Mouse (Mus musculus) MEL (cell line): ENCODE measurements around the gene Cd86. TPM values are rescaled to one million over a fixed set of nuclear protein-coding genes. Genes with fewer than 3 reads are reported as not detected.
A peak's percentile ranks its signal among the peaks of the same experiment; 100 is the strongest.

Experiments
- DNase-seq: peaks from one replicate; pipeline ENCODE4 v3.0.0; 2011; ENCODE audit warnings: low read depth, low spot score
- H3K27ac ChIP-seq: 2 replicates; pipeline ENCODE4 v1.5.1; 2012; ENCODE audit warnings: low read depth, mild to moderate bottlenecking, control low read depth, low read length, moderate library complexity; ENCODE audit not compliant: control insufficient read depth
- H3K27me3 ChIP-seq, 2 experiments: fragments of 150-350 bp in 1 of 2; sonication (generic) in 1 of 2; 2 replicates each; pipeline ENCODE4 v1.6.1; 2012; ENCODE audit warnings: low read length in 2 of 2, mild to moderate bottlenecking in 2 of 2, improper control_type of control experiment in 1 of 2, moderate library complexity in 1 of 2; ENCODE audit not compliant: insufficient read depth in 2 of 2, control insufficient read depth in 1 of 2
- H3K36me3 ChIP-seq, 2 experiments: 2 replicates each; pipeline ENCODE4 v1.6.1; 2012 to 2014; ENCODE audit warnings: low read length in 2 of 2, improper control_type of control experiment in 1 of 2, inconsistent platforms in 1 of 2, mild to moderate bottlenecking in 1 of 2; ENCODE audit not compliant: insufficient read depth in 2 of 2, control insufficient read depth in 1 of 2
- H3K4me1 ChIP-seq, 2 experiments: fragments of 150-350 bp in 1 of 2; sonication (generic) in 1 of 2; 2 replicates each; pipeline ENCODE4 v1.6.1; 2012; ENCODE audit warnings: low read length in 2 of 2, improper control_type of control experiment in 1 of 2, mild to moderate bottlenecking in 1 of 2; ENCODE audit not compliant: insufficient read depth in 2 of 2, control insufficient read depth in 1 of 2
- H3K4me3 ChIP-seq, 2 experiments: fragments of 150-350 bp in 1 of 2; sonication (generic) in 1 of 2; 2 replicates each; pipeline ENCODE4 v1.5.1; 2012; ENCODE audit warnings: low read depth in 2 of 2, low read length in 2 of 2, mild to moderate bottlenecking in 2 of 2, moderate library complexity in 2 of 2, control low read depth in 1 of 2, improper control_type of control experiment in 1 of 2; ENCODE audit not compliant: control insufficient read depth in 1 of 2, insufficient read depth in 1 of 2
- H3K79me2 ChIP-seq: 2 replicates; pipeline ENCODE4 v1.6.1; 2012; ENCODE audit warnings: mild to moderate bottlenecking, low read length, moderate library complexity; ENCODE audit not compliant: control insufficient read depth, poor library complexity, insufficient read depth
- H3K9ac ChIP-seq: 2 replicates; pipeline ENCODE4 v1.6.1; 2012; ENCODE audit warnings: low read depth, mild to moderate bottlenecking, control low read depth, low read length, moderate library complexity; ENCODE audit not compliant: control insufficient read depth, poor library complexity, severe bottlenecking
- H3K9me3 ChIP-seq: fragments of 150-350 bp; sonication (generic); replicated peaks from 2 replicates; pipeline ENCODE4 v1.6.1; 2012; ENCODE audit warnings: mild to moderate bottlenecking, low read length, improper control_type of control experiment, moderate library complexity; ENCODE audit not compliant: insufficient read depth
- CHD1 ChIP-seq: IDR thresholded peaks from 2 replicates; pipeline ENCODE4 v1.6.1; 2012; ENCODE audit warnings: low read depth, mild to moderate bottlenecking, inconsistent platforms, low read length, improper control_type of control experiment
- CHD2 ChIP-seq: IDR thresholded peaks from 2 replicates; pipeline ENCODE4 v1.6.1; 2011; ENCODE audit warnings: low read length, improper control_type of control experiment
- CTCF ChIP-seq, 3 experiments: IDR thresholded peaks in 2 of 3; conservative IDR thresholded peaks in 1 of 3; 2 replicates each; pipeline ENCODE4 v1.5.1; 2011 to 2012; ENCODE audit warnings: low read length in 3 of 3, low read depth in 2 of 3, mild to moderate bottlenecking in 2 of 3, improper control_type of control experiment in 1 of 3, inconsistent platforms in 1 of 3, mixed read lengths in 1 of 3, moderate library complexity in 1 of 3; ENCODE audit not compliant: control insufficient read depth in 1 of 3, insufficient read depth in 1 of 3, poor library complexity in 1 of 3, severe bottlenecking in 1 of 3
- ELF1 ChIP-seq: IDR thresholded peaks from 2 replicates; pipeline ENCODE4 v1.6.1; 2014; ENCODE audit warnings: low read depth, mild to moderate bottlenecking, inconsistent platforms, low read length, improper control_type of control experiment, moderate library complexity
- EP300 ChIP-seq, 2 experiments: IDR thresholded peaks; 2 replicates each; pipeline ENCODE4 v1.6.1; 2011; ENCODE audit warnings: improper control_type of control experiment in 2 of 2, low read length in 2 of 2, low read depth in 1 of 2, mild to moderate bottlenecking in 1 of 2
- GABPA ChIP-seq: IDR thresholded peaks from 2 replicates; pipeline ENCODE4 v1.6.1; 2012; ENCODE audit warnings: low read depth, mild to moderate bottlenecking, inconsistent platforms, low read length, improper control_type of control experiment, moderate library complexity
- JUND ChIP-seq: IDR thresholded peaks from 2 replicates; pipeline ENCODE4 v1.6.1; 2011; ENCODE audit warnings: low read depth, mild to moderate bottlenecking, improper control_type of control experiment, low read length
- KAT2A ChIP-seq: conservative IDR thresholded peaks from 2 replicates; pipeline ENCODE4 v1.6.1; 2012; ENCODE audit warnings: low read depth, low read length, improper control_type of control experiment, inconsistent platforms
- MAZ ChIP-seq: IDR thresholded peaks from 2 replicates; pipeline ENCODE4 v1.6.1; 2012; ENCODE audit warnings: low read depth, mild to moderate bottlenecking, inconsistent platforms, low read length, improper control_type of control experiment
- MEF2A ChIP-seq: IDR thresholded peaks from 2 replicates; pipeline ENCODE4 v1.6.1; 2014; ENCODE audit warnings: low read depth, mild to moderate bottlenecking, inconsistent platforms, low read length, improper control_type of control experiment; ENCODE audit not compliant: poor library complexity, insufficient replicate concordance, severe bottlenecking; ENCODE audit errors: extremely low read depth
- MXI1 ChIP-seq: IDR thresholded peaks from 2 replicates; pipeline ENCODE4 v1.6.1; 2011; ENCODE audit warnings: mild to moderate bottlenecking, low read depth, low read length, improper control_type of control experiment
- MYB ChIP-seq: IDR thresholded peaks from 2 replicates; pipeline ENCODE4 v1.6.1; 2011; ENCODE audit warnings: mild to moderate bottlenecking, low read depth, low read length, improper control_type of control experiment
- NELFE ChIP-seq: IDR thresholded peaks from 2 replicates; pipeline ENCODE4 v1.6.1; 2011; ENCODE audit warnings: low read depth, low read length, improper control_type of control experiment
- POLR2A ChIP-seq, 2 experiments: IDR thresholded peaks; 2 replicates each; pipeline ENCODE4 v1.6.1; 2011 to 2012; ENCODE audit warnings: low read length in 2 of 2, mild to moderate bottlenecking in 2 of 2, control low read depth in 1 of 2, improper control_type of control experiment in 1 of 2, low read depth in 1 of 2, moderate library complexity in 1 of 2; ENCODE audit not compliant: control insufficient read depth in 1 of 2, insufficient read depth in 1 of 2, poor library complexity in 1 of 2
- POLR2AphosphoS2 ChIP-seq: IDR thresholded peaks from 2 replicates; pipeline ENCODE4 v1.6.1; 2011; ENCODE audit warnings: low read length, improper control_type of control experiment
- SIN3A ChIP-seq: IDR thresholded peaks from 2 replicates; pipeline ENCODE4 v1.6.1; 2012; ENCODE audit warnings: low read length, improper control_type of control experiment, inconsistent platforms
- TBP ChIP-seq: IDR thresholded peaks from 2 replicates; pipeline ENCODE4 v1.8.0; 2011; ENCODE audit warnings: low read depth, low read length, improper control_type of control experiment
- TCF12 ChIP-seq: IDR thresholded peaks from 2 replicates; pipeline ENCODE4 v1.6.1; 2014; ENCODE audit warnings: low read depth, mild to moderate bottlenecking, inconsistent platforms, low read length, improper control_type of control experiment, moderate library complexity
- USF1 ChIP-seq: IDR thresholded peaks from 2 replicates; pipeline ENCODE4 v1.6.1; 2014; ENCODE audit warnings: low read depth, mild to moderate bottlenecking, inconsistent platforms, low read length, improper control_type of control experiment, moderate library complexity
- USF2 ChIP-seq, 2 experiments: IDR thresholded peaks; 2 replicates each; pipeline ENCODE4 v1.6.1; 2011 to 2012; ENCODE audit warnings: improper control_type of control experiment in 2 of 2, low read length in 2 of 2, borderline replicate concordance in 1 of 2, inconsistent platforms in 1 of 2, low read depth in 1 of 2, mild to moderate bottlenecking in 1 of 2; ENCODE audit not compliant: insufficient read depth in 1 of 2
- ZC3H11A ChIP-seq: IDR thresholded peaks from 2 replicates; pipeline ENCODE4 v1.6.1; 2012; ENCODE audit warnings: low read depth, mild to moderate bottlenecking, inconsistent platforms, low read length, improper control_type of control experiment
- ZKSCAN1 ChIP-seq: IDR thresholded peaks from 2 replicates; pipeline ENCODE4 v1.6.1; 2012; ENCODE audit warnings: low read depth, mild to moderate bottlenecking, inconsistent platforms, low read length, improper control_type of control experiment, moderate library complexity
- ZNF384 ChIP-seq: IDR thresholded peaks from 2 replicates; pipeline ENCODE4 v1.6.1; 2012; ENCODE audit warnings: low read depth, mild to moderate bottlenecking, inconsistent platforms, low read length, improper control_type of control experiment
- polyA plus RNA-seq, 2 experiments: library from polyadenylated mRNA; stranded (reverse) in 1 of 2; unstranded in 1 of 2; fragments of >175 nt in 1 of 2; fragments of >200 nt in 1 of 2; gene quantifications; 2 replicates each; pipeline versions ENCODE4 v1.2.1 to v1.2.4; 2012; ENCODE audit warnings: low replicate concordance in 2 of 2, low read depth in 1 of 2; ENCODE audit not compliant: insufficient read length in 2 of 2, insufficient read depth in 1 of 2, missing spikeins in 1 of 2
- total RNA-seq: library from RNA; depleted of rRNA; stranded (reverse); fragments of 300-350 nt; gene quantifications from 2 replicates; pipeline ENCODE4 v1.2.3, GENCODE M21; 2012

Gene Cd86
- total and polyA plus RNA-seq, 3 experiments, result not detected

GRCm38 (mm10) chr16:36640993-36641392, 24.9 kb downstream of the Cd86 start:
- H3K4me3 ChIP-seq, result no peak overlapping the region
- no peaks in the 10 kb centered on the region; a peak in 1 of 4 replicates for H3K27me3 ChIP-seq
- H3K27ac ChIP-seq, result no peak overlapping the region
- no peak overlapping the region for H3K9ac ChIP-seq
- peak; percentile 33 for DNase-seq
- no peaks in the 10 kb centered on the region for H3K4me1 ChIP-seq
- H3K79me2 ChIP-seq, result no peaks in the 10 kb centered on the region
- H3K36me3 ChIP-seq, result no peaks in the 10 kb centered on the region
- TF ChIP-seq SIN3A (no peak), KAT2A (no peak), USF2 (IDR thresholded peaks at IDR 0.05; ENCODE audit: borderline replicate concordance in 1 of 2, insufficient read depth in 1 of 2, low read depth in 1 of 2, low read length in 2 of 2) (no peak), ZC3H11A (no peak), ZNF384 (no peak), ZKSCAN1 (no peak), TCF12 (no peak), MAZ (no peak), MXI1 (no peak), MYB (no peak), TBP (no peak), GABPA (no peak)
- H3K9me3 ChIP-seq, result no peaks in the 10 kb centered on the region

GRCm38 (mm10) chr16:36639812-36640504, 25.9 kb downstream of the Cd86 start:
- DNase-seq, result no peak
- H3K36me3 ChIP-seq, result no peaks in the 10 kb centered on the region
- H3K27ac ChIP-seq, result no peak overlapping the region
- no peak overlapping the region for H3K4me3 ChIP-seq
- no peaks in the 10 kb centered on the region; a peak in 1 of 4 replicates for H3K27me3 ChIP-seq
- H3K9me3 ChIP-seq, result no peaks in the 10 kb centered on the region
- no peaks in the 10 kb centered on the region for H3K4me1 ChIP-seq
- no peak overlapping the region for H3K9ac ChIP-seq
- no peak for TF ChIP-seq JUND
- no peaks in the 10 kb centered on the region for H3K79me2 ChIP-seq

- H3K9ac ChIP-seq, result no peak overlapping the region
- H3K36me3 ChIP-seq, result no peaks in the 10 kb centered on the region
- H3K27me3 ChIP-seq, result no peaks in the 10 kb centered on the region; a peak in 1 of 4 replicates
- no peak overlapping the region for H3K27ac ChIP-seq
- no peaks in the 10 kb centered on the region for H3K9me3 ChIP-seq
- no peak for DNase-seq
- no peak overlapping the region for H3K4me3 ChIP-seq
- TF ChIP-seq CTCF (IDR thresholded peaks at IDR 0.05 in 2 of 3, conservative IDR thresholded peaks at IDR 0.05 in 1 of 3; ENCODE audit: control insufficient read depth in 1 of 3, insufficient read depth in 1 of 3, low read depth in 2 of 3, low read length in 3 of 3, poor library complexity in 1 of 3, severe bottlenecking in 1 of 3) (no peak), CHD2 (no peak), MEF2A (no peak), KAT2A (no peak), CHD1 (no peak), EP300 (IDR thresholded peaks at IDR 0.05; ENCODE audit: low read depth in 1 of 2, low read length in 2 of 2) (no peak), POLR2A (IDR thresholded peaks at IDR 0.05; ENCODE audit: control insufficient read depth in 1 of 2, insufficient read depth in 1 of 2, low read depth in 1 of 2, low read length in 2 of 2, poor library complexity in 1 of 2) (no peak), USF2 (IDR thresholded peaks at IDR 0.05; ENCODE audit: borderline replicate concordance in 1 of 2, insufficient read depth in 1 of 2, low read depth in 1 of 2, low read length in 2 of 2) (no peak), USF1 (no peak), ELF1 (no peak), NELFE (no peak), ZC3H11A (no peak), ZNF384 (no peak), POLR2AphosphoS2 (no peak)
- no peaks in the 10 kb centered on the region for H3K4me1 ChIP-seq
- no peaks in the 10 kb centered on the region for H3K79me2 ChIP-seq
Measured at GRCm38 (mm10) chr16:36636800-36637199, 29.1 kb downstream of the Cd86 start.
